Mouse (Mus musculus): ENCODE data around the gene Sema3e. TPM values are rescaled to one million over a fixed set of nuclear protein-coding genes. Genes with fewer than 3 reads are reported as not detected.

Gene Sema3e
- total RNA-seq, 2 experiments from 2014 or later = 38.2 to 44.0 TPM

GRCm38 (mm10) chr5:14195172-14195819, 170.2 kb downstream of the Sema3e start:
- DNase-seq (ENCODE audit: low spot score in 2 of 2) = peak; percentile 24 to 29

- no peak for DNase-seq (ENCODE audit: low spot score in 2 of 2)
Measured at GRCm38 (mm10) chr5:14198344-14199040, 173.4 kb downstream of the Sema3e start.

- DNase-seq (ENCODE audit: low spot score in 2 of 2) = no peak
Measured at GRCm38 (mm10) chr5:14206794-14207193, 181.7 kb downstream of the Sema3e start.

- no peak for DNase-seq (ENCODE audit: low spot score in 2 of 2)
Measured at GRCm38 (mm10) chr5:14209962-14210361, 184.9 kb downstream of the Sema3e start.

- no peak for DNase-seq (ENCODE audit: low spot score in 2 of 2)
Measured at GRCm38 (mm10) chr5:14216211-14216610, 191.1 kb downstream of the Sema3e start.

GRCm38 (mm10) chr5:14218677-14219076, 193.6 kb downstream of the Sema3e start:
- DNase-seq (ENCODE audit: low spot score in 2 of 2) = peak; percentile 22 to 46

GRCm38 (mm10) chr5:14224509-14224908, 199.4 kb downstream of the Sema3e start:
- DNase-seq (ENCODE audit: low spot score in 2 of 2) = no peak

GRCm38 (mm10) chr5:14231027-14231426, 206.0 kb downstream of the Sema3e start:
- no peak for DNase-seq (ENCODE audit: low spot score in 2 of 2)

GRCm38 (mm10) chr5:14252583-14252982, 227.5 kb downstream of the Sema3e start:
- DNase-seq (ENCODE audit: low spot score in 2 of 2) = peak; percentile 38 to 48

- peak; percentile 26 to 40 for DNase-seq (ENCODE audit: low spot score in 2 of 2)
Measured at GRCm38 (mm10) chr5:14253328-14253727, 228.3 kb downstream of the Sema3e start.

GRCm38 (mm10) chr5:14260156-14260555, 235.1 kb downstream of the Sema3e start:
- DNase-seq (ENCODE audit: low spot score in 2 of 2) = no peak

- DNase-seq (ENCODE audit: low spot score in 2 of 2) = no peak
Measured at GRCm38 (mm10) chr5:14267400-14267799, 242.3 kb downstream of the Sema3e start.

Other genes with a start within 250 kb of the Sema3e start
- gene Speer3, start 233.7 kb upstream of the Sema3e start, total RNA-seq (2021) = not detected

Measured in layer of hippocampus, postnatal 10 days (tissue).